Mouse (Mus musculus) adrenal gland (tissue): ENCODE data around the gene Ifitm3.
"Not testable (repeated sequence)": the region's sequence is repeated elsewhere in the genome, so short reads cannot be mapped to it uniquely, and the experiment has no call there.

Experiments used
- intact Hi-C: fragments of 180-260 bp; cut with DNase I; formaldehyde crosslinking; loops from one replicate; pipeline ENCODE4 v1.15.1; 2025

Ifitm3 gene

DNA sequence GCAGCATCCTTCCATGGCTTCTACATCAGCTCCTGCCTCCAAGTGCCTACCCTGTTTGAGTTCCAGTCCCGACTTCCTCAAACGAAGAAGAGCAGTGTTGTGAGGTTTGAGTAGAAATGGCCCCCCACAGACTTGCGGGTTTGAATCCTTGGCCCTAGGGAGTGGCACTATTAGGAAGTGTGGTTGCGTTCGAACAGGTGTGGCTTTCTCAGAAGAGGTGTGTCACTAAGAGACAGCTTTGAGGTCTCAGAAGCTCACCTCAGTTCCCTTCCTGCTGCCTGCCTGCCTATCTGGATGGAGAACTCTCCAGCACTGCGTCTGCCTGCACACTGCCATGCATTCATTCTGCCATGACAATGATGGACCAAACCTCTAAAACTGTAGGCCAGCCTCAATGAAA is 4.1 kb downstream of the Ifitm3 start:
- intact Hi-C loops, result loop anchor here (5.0 kb wide), 3 partner anchors 34 to 99 kb away; partner anchors contain the start of genes Gm45717 and Ifitm2

DNA sequence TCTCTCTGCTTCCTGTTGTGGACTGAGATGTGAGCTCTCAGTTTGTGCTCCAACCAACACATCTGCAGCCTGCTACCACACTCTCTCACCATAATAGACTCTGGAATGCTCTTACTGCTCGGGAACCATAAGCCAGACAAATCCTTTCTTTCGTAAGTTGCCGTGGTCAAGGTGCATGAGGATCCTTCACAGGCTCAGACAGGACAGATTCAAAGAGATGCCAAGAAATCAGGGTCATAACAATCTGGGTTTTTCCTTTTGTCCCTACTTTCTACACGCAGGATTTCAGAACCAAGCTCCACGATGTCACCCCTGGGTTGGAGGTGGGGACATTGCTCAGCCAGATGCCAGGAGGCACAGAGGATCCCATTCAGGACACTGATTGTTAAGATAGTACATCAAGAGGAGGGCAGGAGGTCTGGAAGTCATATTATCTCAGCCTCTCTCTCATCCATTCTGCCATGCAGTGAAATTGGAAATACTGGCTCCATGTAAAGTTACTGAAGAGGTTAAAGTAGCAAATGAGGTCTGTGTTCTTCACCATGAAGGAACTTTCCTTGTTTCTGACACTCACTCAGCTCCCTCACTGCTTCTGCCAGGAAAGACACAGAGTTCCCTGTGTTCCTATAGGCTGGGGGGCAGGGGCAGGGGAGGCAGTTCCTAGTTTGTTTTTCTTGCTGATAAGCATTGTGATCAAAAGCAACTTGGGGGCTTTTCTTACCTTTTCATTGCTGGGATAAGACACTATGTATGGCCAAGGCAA is 7.1 kb downstream of the Ifitm3 start:
- intact Hi-C loops, result no loop called here

DNA sequence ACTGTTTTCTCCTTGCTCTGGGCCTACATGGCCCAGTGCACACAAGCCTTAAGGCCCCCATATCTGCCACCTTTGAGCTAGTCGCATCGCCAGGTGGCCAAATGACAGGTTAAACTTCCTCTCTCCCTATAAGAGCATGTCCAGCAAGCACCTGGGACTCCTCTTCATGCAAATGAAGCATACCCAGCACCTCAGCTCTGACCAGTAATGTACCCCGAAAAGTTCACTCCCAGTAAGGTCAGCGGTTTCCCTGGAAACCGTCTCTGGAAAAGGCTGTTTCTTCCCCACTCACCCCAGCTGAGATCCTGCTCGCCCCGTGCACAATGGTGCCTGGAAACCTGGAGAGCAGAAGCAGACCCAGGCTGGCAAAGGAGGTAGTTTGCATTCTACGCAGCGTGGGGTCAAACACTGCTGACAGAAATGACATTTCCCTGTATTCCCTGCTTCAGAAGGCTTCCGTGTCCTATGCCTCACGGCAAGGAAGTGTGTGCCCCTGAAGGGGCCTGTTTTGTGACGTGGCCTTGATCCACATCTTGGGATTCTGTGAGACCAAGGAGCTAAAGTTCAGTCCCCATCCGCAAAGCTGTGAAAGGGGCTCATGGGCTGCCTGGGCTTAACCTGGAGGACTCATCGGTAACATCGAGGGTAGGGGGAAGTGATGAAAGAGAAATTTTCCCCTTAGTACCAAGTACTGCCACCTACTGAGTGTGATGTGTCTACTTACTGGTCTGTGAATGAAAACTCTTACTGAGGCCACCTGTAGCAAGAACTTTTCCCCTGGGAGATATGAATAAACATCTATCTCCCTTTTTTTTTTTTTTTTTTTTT is 9.5 kb downstream of the Ifitm3 start:
- intact Hi-C loops, result no loop called here

DNA sequence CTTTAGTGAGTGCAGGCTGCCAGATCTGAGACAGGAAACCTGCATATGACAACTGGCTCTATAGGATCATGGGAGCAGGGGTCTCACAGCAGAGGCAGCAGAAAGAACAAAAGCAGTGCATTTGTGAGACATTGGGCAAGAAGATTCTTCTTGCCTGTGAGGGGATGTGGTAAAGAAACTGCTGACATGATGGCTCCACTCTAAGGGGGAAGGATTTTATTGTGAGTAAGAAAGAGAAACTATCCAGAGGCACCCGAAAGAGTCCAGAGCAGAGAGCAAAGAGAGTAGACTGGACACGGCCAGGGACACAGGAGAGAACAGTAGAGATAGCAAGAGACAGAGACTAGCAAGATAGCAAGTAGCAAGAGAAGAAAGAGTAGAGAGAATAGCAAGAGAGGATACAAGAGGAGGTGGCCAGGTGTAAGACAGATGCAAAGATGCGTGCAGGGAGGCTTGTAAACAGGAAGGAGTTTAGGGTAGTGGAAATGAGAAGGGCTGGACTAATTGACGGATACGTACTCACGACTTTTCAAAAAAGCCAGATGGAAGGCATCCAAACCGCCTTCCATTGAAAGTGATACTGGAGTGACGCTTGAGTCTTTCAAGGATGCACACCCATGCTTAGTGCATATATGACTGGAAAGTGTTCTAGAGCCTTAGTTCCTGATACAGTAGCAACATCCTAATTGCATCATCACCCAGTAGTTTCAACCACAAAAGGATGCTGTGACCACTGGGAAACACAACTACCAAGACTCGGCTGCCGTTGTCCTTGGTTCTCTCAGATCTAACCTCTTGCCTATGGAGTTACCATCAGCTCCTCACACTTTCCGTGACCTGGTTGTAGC is 11.5 kb downstream of the Ifitm3 start:
- intact Hi-C loops, result no loop called here

DNA sequence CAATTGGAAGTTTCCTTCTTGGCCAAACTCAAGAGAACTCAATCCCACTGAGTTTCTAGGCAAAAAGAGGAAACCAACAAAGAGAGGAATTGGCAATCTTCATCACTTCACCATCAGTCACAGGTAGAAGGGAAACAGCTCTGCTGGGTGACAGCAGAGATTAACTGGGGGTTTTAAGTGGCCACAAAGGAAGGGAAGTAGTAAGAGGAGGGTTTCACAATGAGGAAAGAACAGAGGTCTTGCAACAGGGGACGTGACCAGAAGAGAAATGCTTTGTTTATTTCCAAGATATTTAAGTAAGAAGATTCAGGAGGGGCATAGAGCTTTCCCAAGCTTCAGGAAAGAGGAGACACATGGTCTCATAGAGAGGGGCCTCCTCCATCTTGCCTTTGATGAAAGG is 12.8 kb downstream of the Ifitm3 start:
- intact Hi-C loops, result no loop called here

DNA sequence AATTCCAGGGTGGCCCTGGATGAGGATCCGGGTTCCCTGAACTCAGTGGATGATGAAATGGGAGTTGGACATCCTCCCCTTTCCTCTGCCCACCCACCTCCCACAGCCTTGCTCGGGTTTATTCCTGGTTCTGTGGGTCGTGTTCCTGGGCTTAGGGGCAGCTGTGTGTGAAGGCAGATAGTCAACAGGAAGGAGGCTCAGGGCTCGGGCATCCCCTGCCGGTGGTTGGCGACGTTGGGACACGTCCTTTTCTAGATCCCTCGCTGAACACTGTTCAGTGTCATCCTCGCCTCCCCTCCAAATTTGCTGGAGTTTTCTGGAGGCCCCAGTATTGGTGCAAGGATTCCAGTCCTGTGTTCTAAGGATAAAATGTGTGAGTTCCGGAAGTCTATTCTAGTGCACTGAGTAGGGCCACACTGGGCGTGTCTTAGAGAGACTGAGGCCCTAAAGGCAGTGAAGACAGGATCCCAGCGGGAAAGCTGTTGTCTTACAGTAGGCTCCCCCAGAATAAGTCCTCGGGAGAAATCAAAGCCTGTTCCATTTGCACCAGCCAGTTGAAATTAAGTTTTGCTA is 19.4 kb downstream of the Ifitm3 start:
- intact Hi-C loops, result no loop called here

DNA sequence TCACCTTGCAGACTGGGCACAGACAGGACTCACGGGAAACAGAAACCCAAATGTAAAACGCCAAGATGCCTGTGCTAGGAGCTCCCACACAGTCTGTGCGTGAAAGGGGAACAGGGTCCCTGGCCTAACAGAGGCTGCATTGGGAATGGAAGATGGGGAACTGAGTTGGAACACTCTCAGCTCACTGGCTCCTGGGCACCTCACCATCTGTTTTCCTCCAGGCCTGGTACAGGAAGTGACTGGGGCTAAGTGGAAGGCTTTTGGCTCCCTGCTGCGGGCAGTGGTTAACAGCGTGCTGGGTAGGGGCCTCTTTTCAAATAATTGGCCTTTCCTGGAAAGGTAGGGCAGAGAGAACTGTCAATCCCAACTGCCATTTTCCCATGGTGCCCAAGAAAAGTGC is 19.9 kb downstream of the Ifitm3 start:
- intact Hi-C loops, result no loop called here

DNA sequence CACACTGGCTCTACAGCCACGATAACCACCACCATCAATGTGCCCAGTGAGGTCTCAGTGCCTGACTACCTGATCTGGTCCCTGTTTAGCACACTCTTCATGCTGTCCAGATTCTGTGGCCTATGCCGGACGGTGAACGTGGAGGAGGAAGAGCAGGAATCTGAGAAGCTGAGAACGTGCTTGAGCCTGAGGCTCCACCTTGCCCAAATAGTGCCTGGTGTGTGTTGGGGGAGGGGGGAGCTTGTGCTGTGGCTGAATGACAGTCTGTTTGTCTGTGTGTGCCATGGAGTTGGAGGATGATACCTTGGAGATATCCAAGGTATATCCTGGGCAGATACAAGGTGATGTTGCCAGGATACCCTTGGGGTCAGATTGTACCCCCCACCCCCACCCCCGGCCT is 20.4 kb downstream of the Ifitm3 start:
- intact Hi-C loops, result no loop called here

DNA sequence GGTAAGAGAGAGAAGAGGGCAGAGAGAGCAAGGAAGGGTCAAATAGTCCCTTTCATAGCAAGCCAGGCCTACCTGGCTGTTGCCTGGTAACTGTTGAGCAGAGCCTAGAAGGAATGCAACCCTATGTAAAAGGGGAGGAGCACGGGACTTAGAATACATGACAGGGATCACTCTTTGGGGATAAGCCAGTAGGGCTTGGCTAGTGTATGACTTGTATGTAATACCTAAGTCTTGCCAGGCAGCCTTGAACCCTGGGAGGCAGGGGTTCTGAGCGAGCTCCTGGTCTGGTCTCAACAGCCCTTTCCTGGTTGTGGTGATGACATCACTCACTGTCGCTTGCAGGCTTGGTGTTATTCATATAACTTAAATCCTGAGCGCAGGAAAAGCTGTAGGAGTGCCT is 21.5 kb downstream of the Ifitm3 start:
- intact Hi-C loops, result no loop called here

DNA sequence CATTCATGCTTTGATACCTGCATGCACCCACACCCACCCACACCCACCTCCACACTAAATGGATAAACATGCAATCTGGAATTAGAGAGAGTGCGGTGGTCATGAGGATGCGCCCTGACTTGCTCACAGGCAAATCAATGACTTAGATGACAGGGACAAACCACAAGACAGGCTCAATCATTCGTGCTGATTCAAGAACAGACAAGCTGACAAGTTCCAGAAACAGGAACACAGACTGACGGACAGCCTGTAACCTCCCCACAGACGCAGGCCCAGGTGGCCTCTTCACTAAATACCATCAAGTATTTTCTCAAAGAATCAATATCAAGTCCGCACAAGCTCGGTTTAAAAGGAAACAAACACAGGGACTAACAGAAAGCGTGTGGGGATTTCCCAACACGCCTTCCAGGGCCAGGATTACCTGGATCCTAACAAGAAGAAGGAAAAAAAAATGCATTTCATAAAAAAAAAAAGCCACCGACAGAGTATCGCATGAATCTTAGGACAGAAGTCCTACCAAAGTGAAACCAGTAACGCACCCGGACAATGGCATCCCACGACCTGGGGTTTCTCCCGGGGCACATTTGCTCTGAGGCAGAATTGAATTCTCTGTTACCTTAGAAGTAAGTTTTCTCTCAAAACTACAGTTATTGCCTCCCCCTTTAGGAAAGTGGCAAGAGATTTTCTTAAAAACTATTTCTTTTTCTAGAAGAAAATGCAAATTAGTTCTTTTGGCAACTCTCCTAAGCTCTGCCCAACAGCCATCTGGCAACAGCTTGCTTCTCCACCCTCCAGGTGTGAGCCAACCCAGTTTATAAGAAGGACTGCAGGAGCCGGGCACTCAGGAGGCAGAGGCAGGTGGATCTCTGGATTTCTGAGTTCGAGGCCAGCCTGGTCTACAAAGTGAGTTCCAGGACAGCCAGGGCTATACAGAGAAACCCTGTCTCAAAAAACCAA is 23.1 kb downstream of the Ifitm3 start:
- intact Hi-C loops, result no loop called here

DNA sequence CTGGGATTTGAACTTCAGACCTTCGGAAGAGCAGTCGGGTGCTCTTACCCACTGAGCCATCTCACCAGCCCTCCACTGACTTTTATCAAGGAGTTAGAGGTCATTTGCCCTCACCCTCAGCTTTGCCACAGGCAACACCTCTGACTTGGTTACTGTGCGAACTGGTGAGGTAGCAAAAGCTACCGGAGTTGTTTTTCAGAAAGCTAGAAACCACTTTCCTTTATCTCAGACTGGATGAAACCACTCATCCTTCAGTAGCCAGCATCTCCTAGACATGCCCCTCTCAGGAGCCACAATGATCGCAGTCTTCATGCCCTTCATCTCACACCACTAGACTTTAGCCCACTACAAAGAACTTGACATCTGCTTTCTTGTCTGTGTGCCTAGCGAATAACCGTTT is 27.6 kb downstream of the Ifitm3 start:
- intact Hi-C loops, result no loop called here

DNA sequence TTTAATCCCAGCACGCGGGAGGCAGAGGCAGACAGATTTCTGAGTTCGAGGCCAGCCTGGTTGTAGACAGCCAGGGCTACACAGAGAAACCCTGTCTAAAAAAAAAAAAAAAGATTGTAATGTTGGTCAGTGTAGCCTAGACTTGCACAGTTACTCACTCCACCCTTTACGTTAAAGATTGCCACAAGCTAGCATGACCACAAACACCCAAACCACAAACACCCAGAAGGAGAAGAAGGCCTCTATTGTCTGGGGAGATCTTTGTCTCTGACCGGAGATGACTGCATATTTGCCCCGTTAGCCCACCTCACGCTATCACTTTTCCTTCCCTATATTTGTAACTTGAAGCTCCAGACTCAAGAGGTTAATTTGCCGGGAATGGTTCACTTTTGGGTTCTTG is 28.9 kb downstream of the Ifitm3 start:
- intact Hi-C loops, result no loop called here

DNA sequence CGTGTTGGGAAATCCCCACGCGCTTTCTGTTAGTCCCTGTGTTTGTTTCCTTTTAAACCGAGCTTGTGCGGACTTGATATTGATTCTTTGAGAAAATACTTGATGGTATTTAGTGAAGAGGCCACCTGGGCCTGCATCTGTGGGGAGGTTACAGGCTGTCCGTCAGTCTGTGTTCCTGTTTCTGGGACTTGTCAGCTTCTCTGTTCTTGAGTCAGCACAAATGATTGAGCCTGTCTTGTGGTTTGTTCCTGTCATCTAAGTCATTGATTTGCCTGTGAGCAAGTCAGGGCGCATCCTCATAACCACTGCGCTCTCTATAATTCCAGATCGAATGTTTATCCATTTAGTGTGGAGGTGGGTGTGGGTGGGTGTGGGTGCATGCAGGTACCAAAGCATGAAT is 33.9 kb downstream of the Ifitm3 start:
- intact Hi-C loops, result not testable (repeated sequence)

DNA sequence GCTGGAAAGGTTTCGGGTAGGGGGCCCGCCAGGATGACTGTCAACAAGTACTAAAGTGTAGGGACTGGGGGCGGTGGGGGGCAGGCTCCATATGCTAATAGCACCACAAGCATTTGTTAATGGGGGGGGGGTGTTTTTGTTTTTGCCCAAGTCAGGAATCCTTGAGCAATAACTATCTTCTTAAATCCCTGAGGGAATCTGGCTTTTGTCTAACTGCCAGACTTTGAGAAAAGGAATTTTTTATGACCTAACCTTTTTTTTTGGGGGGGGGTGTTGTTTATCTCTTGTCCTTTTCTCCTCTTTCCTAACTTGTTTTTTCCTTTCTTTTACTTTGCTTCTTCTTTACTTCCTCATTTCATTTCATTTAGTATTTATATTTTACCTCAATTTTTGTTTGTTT is 35.1 kb downstream of the Ifitm3 start:
- intact Hi-C loops, result no loop called here

DNA sequence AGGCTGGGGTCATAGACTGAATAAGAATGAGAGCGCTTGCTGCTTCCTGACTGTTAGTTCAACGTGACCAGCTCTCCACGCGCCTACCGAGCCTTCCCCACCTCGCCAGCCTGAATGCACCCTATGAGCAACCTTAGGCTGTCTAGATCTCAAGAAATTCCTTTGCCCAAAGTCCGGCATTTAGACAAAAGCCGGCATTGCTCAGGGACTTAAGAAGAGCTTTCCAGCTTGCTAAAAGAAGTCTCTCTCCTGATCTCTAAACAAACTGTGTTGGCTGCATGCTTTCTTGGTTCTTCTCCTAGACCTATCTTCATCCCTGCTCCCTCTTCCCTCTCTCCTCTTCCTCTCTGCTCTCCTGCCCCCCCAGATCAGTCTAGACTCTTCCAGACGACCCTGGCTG is 35.6 kb downstream of the Ifitm3 start:
- intact Hi-C loops, result loop anchor here (5.0 kb wide), 1 partner anchor 32 kb away; no protein-coding TSS in a partner anchor

DNA sequence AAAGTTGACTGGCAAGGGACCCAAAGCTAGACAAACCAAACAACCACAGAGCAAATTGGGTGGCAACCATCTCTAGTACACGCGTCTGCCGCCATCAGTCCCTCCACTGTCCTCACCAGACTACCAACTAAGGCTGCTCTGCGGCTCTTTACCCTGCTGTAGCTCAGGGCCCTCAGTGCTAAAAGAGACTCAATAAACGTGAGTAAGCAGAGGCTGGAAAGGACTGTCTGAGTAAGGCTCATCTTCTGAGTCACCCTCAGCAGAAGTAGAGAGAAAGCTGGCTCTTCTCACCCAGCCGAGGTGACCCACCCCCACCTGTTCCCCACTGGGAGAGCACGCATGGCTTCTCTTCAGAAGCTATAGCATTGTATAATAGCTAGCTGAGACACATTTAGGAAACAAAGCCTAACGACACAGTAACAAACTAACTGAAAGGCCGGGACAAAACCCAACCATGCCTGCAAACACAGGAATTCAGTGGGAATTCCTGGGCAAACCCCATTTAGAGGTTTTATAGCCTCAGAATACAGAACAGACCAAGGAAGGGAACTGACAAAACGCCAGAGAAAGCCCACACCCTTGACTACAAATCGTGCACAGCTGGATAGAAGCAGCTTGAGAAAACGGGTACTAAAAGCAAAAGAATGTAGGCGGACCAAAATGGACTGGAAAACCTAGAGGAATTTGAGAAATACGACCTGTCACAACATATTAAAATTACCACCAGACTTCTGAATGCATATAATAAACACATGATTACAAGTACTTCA is 37.0 kb downstream of the Ifitm3 start:
- intact Hi-C loops, result loop anchor here (5.0 kb wide), 1 partner anchor 34 kb away; no protein-coding TSS in a partner anchor

DNA sequence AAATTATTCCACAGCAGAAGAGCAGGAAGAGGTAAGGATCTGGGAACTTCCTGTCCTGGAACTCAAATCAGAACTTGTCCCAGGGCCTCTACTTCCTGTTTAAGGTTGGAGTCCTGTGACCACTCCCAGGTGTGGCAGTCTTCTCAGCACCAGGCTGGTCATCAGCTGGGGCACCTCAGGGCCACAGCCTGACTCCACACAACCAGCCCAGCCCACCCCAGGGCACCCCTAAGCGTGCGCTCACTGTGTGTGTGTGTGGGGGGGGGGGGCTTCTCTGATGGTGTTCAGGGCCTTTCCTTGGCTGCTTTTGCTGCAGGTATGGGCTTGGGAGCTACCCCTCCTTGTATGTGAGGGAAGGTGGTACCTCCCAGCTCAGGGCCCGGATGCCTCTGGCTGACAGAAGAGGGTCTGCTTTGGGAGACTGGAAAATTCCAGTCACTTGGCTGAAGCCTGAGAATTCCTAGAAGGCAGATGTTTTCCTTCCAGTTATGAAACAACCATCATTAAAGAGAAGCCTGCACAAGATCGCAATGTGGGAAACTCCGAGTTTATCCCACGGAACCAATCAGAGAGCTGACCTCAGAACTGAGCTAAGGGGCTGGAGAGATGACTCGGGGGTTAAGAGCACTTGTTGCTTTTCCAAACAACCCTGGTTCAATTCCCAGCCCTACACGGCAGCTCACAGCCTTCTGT is 38.9 kb downstream of the Ifitm3 start:
- intact Hi-C loops, result loop anchor here (5.0 kb wide), 1 partner anchor 36 kb away; no protein-coding TSS in a partner anchor

DNA sequence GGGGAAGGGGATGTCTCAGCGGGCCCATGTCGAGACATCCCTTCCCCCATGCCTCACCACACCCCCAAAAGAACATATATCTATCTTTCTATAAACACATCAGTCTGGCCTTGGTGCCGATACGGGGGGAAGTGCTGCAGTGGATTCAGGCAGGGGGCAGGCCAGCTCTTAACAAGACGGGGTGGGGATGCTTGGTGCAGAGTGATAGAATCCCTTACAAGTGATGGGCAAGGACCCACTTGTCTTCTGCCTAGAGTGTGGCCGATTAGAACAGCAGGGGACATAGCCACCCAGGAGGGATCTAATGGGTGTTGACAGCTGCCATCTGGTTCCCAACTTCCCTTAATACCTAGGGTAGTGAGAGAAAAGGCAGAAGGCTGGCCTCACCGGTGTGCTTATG is 39.6 kb downstream of the Ifitm3 start:
- intact Hi-C loops, result loop anchor here (5.0 kb wide), 1 partner anchor 36 kb away; no protein-coding TSS in a partner anchor
